21 mouse cellular contexts compared by ENCODE assay signal in genomic region chr17:86815016-86815865, GRCm38 (mm10).
DNase-seq lines count a peak whose midpoint lies in the region; ATAC-seq and TF ChIP-seq lines count a peak whose summit lies in the region.
"Had no signal": no experiment of that assay in that cellular context is flagged by ENCODE, and none has a peak within 500 bp of the region (broad histone marks: within the 10 kb centered on the region; RNA-seq: fewer than 3 reads in every experiment).

No protein-coding gene starts in this region.

- H3K4me3 ChIP-seq in heart, embryonic 12.5 days: no peak overlapping the region
- no peak overlapping the region for H3K4me3 ChIP-seq in liver, postnatal 0 days (ENCODE audit: low read depth, low read length)
- H3K4me3 ChIP-seq in lung, postnatal 0 days (ENCODE audit: low read depth, low read length): no peak overlapping the region
- H3K4me3 ChIP-seq: embryonic facial prominence, embryonic 13.5 days; forebrain, embryonic 10.5 days; forebrain, embryonic 15.5 days; midbrain, embryonic 13.5 days; neural tube, embryonic 13.5 days had no signal

- peak; percentile 39; the same call in 1 of the 2 replicates for ATAC-seq in heart, embryonic 12.5 days (ENCODE audit: insufficient number of reproducible peaks, low FRiP score)
- no peak for ATAC-seq in liver, postnatal 0 days
- ATAC-seq in lung, postnatal 0 days: peak; percentile 84
- ATAC-seq: forebrain, embryonic 15.5 days; hindbrain, embryonic 16.5 days; midbrain, embryonic 13.5 days had no signal

- no peak for TF ChIP-seq EP300 in liver, postnatal 0 days (IDR thresholded peaks at IDR 0.05; ENCODE audit: low read depth)
- peak; percentile 99 for TF ChIP-seq EP300 in lung, postnatal 0 days (IDR thresholded peaks at IDR 0.05)

- no peak overlapping the region for H3K4me2 ChIP-seq in heart, embryonic 12.5 days
- no peak overlapping the region for H3K4me2 ChIP-seq in liver, postnatal 0 days (ENCODE audit: low read depth, low read length)
- H3K4me2 ChIP-seq in lung, postnatal 0 days (replicated peaks; ENCODE audit: low read depth, low read length): no peak overlapping the region
- H3K4me2 ChIP-seq: embryonic facial prominence, embryonic 13.5 days; forebrain, embryonic 15.5 days; liver, embryonic 11.5 days; midbrain, embryonic 13.5 days; neural tube, embryonic 13.5 days had no signal

- H3K9me3 ChIP-seq in heart, embryonic 12.5 days (replicated peaks): no peaks in the 10 kb centered on the region
- no peaks in the 10 kb centered on the region for H3K9me3 ChIP-seq in liver, postnatal 0 days (ENCODE audit: low read length)
- H3K9me3 ChIP-seq in lung, postnatal 0 days (ENCODE audit: low read length): no peaks in the 10 kb centered on the region
- H3K9me3 ChIP-seq: embryonic facial prominence, embryonic 13.5 days; forebrain, embryonic 10.5 days; forebrain, embryonic 15.5 days; midbrain, embryonic 13.5 days; neural tube, embryonic 13.5 days had no signal

- WGBS in heart, embryonic 12.5 days: 63% methylated on average over 24 of the region's 24 CpGs
- WGBS in liver, postnatal 0 days (ENCODE audit: insufficient replicate concordance): 57% methylated on average over 24 of the region's 24 CpGs
- 42% methylated on average over 24 of the region's 24 CpGs for WGBS in lung, postnatal 0 days

- H3K36me3 ChIP-seq in heart, embryonic 12.5 days: peaks cover under 1% of the 10 kb centered on the region
- H3K36me3 ChIP-seq in liver, postnatal 0 days (replicated peaks; ENCODE audit: insufficient read depth, low read length): peaks cover 34% of the 10 kb centered on the region
- H3K36me3 ChIP-seq in lung, postnatal 0 days (ENCODE audit: insufficient read depth, low read length): 0 out of 2 replicates have a peak, but pooled peaks cover 16% of the 10 kb centered on the region
- H3K36me3 ChIP-seq: embryonic facial prominence, embryonic 13.5 days; forebrain, embryonic 10.5 days; forebrain, embryonic 15.5 days; G1E; midbrain, embryonic 13.5 days; neural tube, embryonic 13.5 days had no signal

- TF ChIP-seq CTCF in liver, postnatal 0 days (IDR thresholded peaks at IDR 0.05; ENCODE audit: low read depth): no peak
- TF ChIP-seq CTCF in lung, postnatal 0 days (IDR thresholded peaks at IDR 0.05): no peak

- H3K4me1 ChIP-seq in heart, embryonic 12.5 days (replicated peaks): peaks cover 15% of the 10 kb centered on the region; the same call in 1 of the 2 replicates
- no peaks in the 10 kb centered on the region for H3K4me1 ChIP-seq in liver, postnatal 0 days (ENCODE audit: insufficient read depth)
- no peaks in the 10 kb centered on the region; the same call in 1 of the 2 replicates for H3K4me1 ChIP-seq in lung, postnatal 0 days (ENCODE audit: insufficient read depth, low read depth, low read length)
- H3K4me1 ChIP-seq: forebrain, embryonic 15.5 days had no signal

- no peak overlapping the region for H3K9ac ChIP-seq in heart, embryonic 12.5 days
- no peak overlapping the region for H3K9ac ChIP-seq in liver, postnatal 0 days (replicated peaks)
- no peak overlapping the region for H3K9ac ChIP-seq in lung, postnatal 0 days (replicated peaks; ENCODE audit: low read depth)
- H3K9ac ChIP-seq: embryonic facial prominence, embryonic 13.5 days; forebrain, embryonic 15.5 days; midbrain, embryonic 13.5 days; neural tube, embryonic 13.5 days had no signal

- DNase-seq in heart, postnatal 25 days (ENCODE audit: low spot score): no peak
- peak; percentile 23 for DNase-seq in liver
- no peak for DNase-seq in liver, postnatal 0 days
- peak; percentile 73 for DNase-seq in lung, postnatal 0 days (ENCODE audit: low spot score)
- peak; percentile 70 to 89 for DNase-seq in lung, postnatal 4 days
- no peak for DNase-seq in adrenal gland, postnatal 25 days
- DNase-seq in thymus, adult 18-20 months: no peak
- DNase-seq: cerebellum, adult 18-20 months; cerebellum, postnatal 10 days; gastrocnemius, postnatal 25 days; right cerebral cortex, postnatal 4 days had no signal

- peaks cover under 1% of the 10 kb centered on the region; the same call in 1 of the 2 replicates for H3K27me3 ChIP-seq in heart, embryonic 12.5 days (replicated peaks)
- H3K27me3 ChIP-seq in liver, postnatal 0 days (ENCODE audit: insufficient read depth, low read length): no peaks in the 10 kb centered on the region
- no peaks in the 10 kb centered on the region for H3K27me3 ChIP-seq in lung, postnatal 0 days (replicated peaks; ENCODE audit: insufficient read depth, low read length)
- H3K27me3 ChIP-seq: embryonic facial prominence, embryonic 13.5 days; forebrain, embryonic 15.5 days; midbrain, embryonic 13.5 days; neural tube, embryonic 13.5 days had no signal

- 0 out of 2 replicates have a peak overlapping the region, but pooled peaks have one; percentile 31 for H3K27ac ChIP-seq in heart, embryonic 12.5 days (ENCODE audit: poor library complexity, severe bottlenecking)
- no peak overlapping the region for H3K27ac ChIP-seq in liver, postnatal 0 days (ENCODE audit: low read depth)
- H3K27ac ChIP-seq in lung, postnatal 0 days (ENCODE audit: low read length): peak overlapping the region; percentile 48
- H3K27ac ChIP-seq: embryonic facial prominence, embryonic 13.5 days; forebrain, embryonic 10.5 days; forebrain, embryonic 15.5 days; macrophage; midbrain, embryonic 13.5 days; neural tube, embryonic 13.5 days had no signal

- intact Hi-C loops in heart, postnatal 25 days (cut with DNase I): loop anchor here (5.0 kb wide), 1 partner anchor 92 kb away; no protein-coding TSS in a partner anchor

Comparison
In these comparisons a context has a peak if more than half of its experiments do, and no peak if none do; other contexts are left out.
1. DNase-seq: peak in liver (single experiment), lung, postnatal 0 days (single experiment) and lung, postnatal 4 days (2 of 2); none in heart, postnatal 25 days (single experiment), liver, postnatal 0 days (single experiment), adrenal gland, postnatal 25 days (single experiment) and thymus, adult 18-20 months (0 of 2).